Mouse (Mus musculus): Measurements from ENCODE around the gene Rab43.

- no peak for TF ChIP-seq CTCF (IDR thresholded peaks at IDR 0.05; ENCODE audit: insufficient read depth, low read depth, low read length)
- TF ChIP-seq POLR2A (IDR thresholded peaks at IDR 0.05; ENCODE audit: insufficient read depth, low read depth, low read length): no peak
Measured at GRCm38 (mm10) chr6:87845031-87845695, 33.2 kb upstream of the Rab43 start.

Measured in olfactory bulb, adult 2 months (tissue).